In the genomic region with DNA sequence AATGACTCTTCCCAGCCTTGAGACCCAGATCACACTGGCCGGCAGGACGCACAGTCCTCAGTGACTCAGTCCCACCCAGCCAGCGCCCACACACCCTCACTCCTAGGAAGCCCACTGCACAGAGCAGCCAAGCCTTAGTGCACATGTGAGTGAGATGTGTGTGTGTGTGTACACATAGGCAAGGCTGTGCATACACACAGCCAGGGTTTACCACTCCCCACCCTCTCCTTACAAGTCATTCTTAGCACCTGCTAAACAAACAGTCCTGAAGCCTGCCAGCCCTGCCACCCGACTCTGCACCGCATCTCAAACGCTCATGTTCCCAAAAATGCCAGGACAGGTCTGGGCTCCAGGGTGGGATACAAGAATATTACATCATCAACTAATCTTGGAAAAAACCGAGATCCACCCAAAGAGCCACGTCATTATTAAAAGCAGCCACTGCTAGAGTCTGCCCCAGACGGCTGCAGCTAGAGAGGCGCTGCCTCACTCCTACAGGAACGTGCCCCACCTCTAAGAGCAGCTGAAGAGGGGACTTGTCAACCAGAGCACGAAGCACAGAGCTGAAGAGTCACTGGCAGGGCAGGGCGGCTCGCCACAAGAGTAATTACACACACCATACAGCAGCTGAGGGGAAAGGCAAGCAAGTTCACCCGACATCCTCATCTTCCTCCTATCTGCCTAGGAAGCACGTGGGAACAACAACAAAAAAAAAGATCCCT, we compare ENCODE assay signal across 9 mouse cellular contexts. TPM values are rescaled to one million over a fixed set of nuclear protein-coding genes. Genes with fewer than 3 reads are reported as not detected.
DNase-seq lines count a peak whose midpoint lies in the region; ATAC-seq and TF ChIP-seq lines count a peak whose summit lies in the region.
"Had no signal": no experiment of that assay in that cellular context is flagged by ENCODE, and none has a peak within 500 bp of the region (broad histone marks: within the 10 kb centered on the region; RNA-seq: fewer than 3 reads in every experiment).

No protein-coding gene starts in this region.

- no peaks in the 10 kb centered on the region for H3K27me3 ChIP-seq in liver, postnatal 0 days (ENCODE audit: insufficient read depth, low read length)
- no peaks in the 10 kb centered on the region for H3K27me3 ChIP-seq in liver, embryonic 12.5 days (replicated peaks)
- no peaks in the 10 kb centered on the region for H3K27me3 ChIP-seq in embryonic facial prominence, embryonic 14.5 days (replicated peaks; ENCODE audit: control insufficient read depth, insufficient read depth, low read length)
- no peaks in the 10 kb centered on the region for H3K27me3 ChIP-seq in hindbrain, postnatal 0 days (ENCODE audit: insufficient read depth, low read length)
- H3K27me3 ChIP-seq in midbrain, embryonic 14.5 days (ENCODE audit: control insufficient read depth, insufficient read depth, low read length), result no peaks in the 10 kb centered on the region

- H3K36me3 ChIP-seq in liver, postnatal 0 days (replicated peaks; ENCODE audit: insufficient read depth, low read length), result no peaks in the 10 kb centered on the region
- H3K36me3 ChIP-seq in liver, embryonic 12.5 days, result no peaks in the 10 kb centered on the region
- no peaks in the 10 kb centered on the region for H3K36me3 ChIP-seq in embryonic facial prominence, embryonic 14.5 days (ENCODE audit: control insufficient read depth, insufficient read depth, low read length)
- no peaks in the 10 kb centered on the region for H3K36me3 ChIP-seq in hindbrain, postnatal 0 days (ENCODE audit: insufficient read depth, low read length)
- H3K36me3 ChIP-seq in midbrain, embryonic 14.5 days (ENCODE audit: control insufficient read depth, insufficient read depth, low read length), result no peaks in the 10 kb centered on the region

- no peak for ATAC-seq in liver, postnatal 0 days
- no peak for ATAC-seq in liver, embryonic 12.5 days
- ATAC-seq in embryonic facial prominence, embryonic 14.5 days (ENCODE audit: low read depth), result peak; percentile 73
- ATAC-seq in hindbrain, postnatal 0 days, result peak; percentile 85
- ATAC-seq in midbrain, embryonic 14.5 days (ENCODE audit: low FRiP score, low TSS enrichment), result peak; percentile 67
- no peak for ATAC-seq in monocyte, adult 5-6 weeks (replicated peaks; ENCODE audit: insufficient number of reproducible peaks, low FRiP score, low TSS enrichment, poor library complexity, severe bottlenecking)

- 43% methylated on average over 16 of the region's 16 CpGs for WGBS in liver, postnatal 0 days (ENCODE audit: insufficient replicate concordance)
- 36% methylated on average over 16 of the region's 16 CpGs for WGBS in liver, embryonic 12.5 days (ENCODE audit: insufficient replicate concordance)
- WGBS in embryonic facial prominence, embryonic 14.5 days, result 23% methylated on average over 16 of the region's 16 CpGs
- WGBS in hindbrain, postnatal 0 days, result 22% methylated on average over 16 of the region's 16 CpGs
- 7% methylated on average over 16 of the region's 16 CpGs for WGBS in midbrain, embryonic 14.5 days

- no peak for DNase-seq in liver, postnatal 0 days
- peak; percentile 66 for DNase-seq in embryonic facial prominence, embryonic 14.5 days (ENCODE audit: low spot score)
- DNase-seq in hindbrain, postnatal 0 days (ENCODE audit: low spot score), result peak; percentile 69
- peak; percentile 73 for DNase-seq in midbrain, embryonic 14.5 days
- no peak for DNase-seq in MN1 (ENCODE audit: low spot score)
- no peak for DNase-seq in left cerebral cortex, adult 8-10 months (ENCODE audit: low spot score in 2 of 2)

- H3K4me2 ChIP-seq in liver, postnatal 0 days (ENCODE audit: low read depth, low read length), result 0 out of 2 replicates have a peak overlapping the region, but pooled peaks have one; percentile 3
- H3K4me2 ChIP-seq in liver, embryonic 12.5 days, result no peak overlapping the region
- 0 out of 2 replicates have a peak overlapping the region, but pooled peaks have one; percentile 6 for H3K4me2 ChIP-seq in embryonic facial prominence, embryonic 14.5 days (ENCODE audit: low read depth, low read length)
- H3K4me2 ChIP-seq in hindbrain, postnatal 0 days (ENCODE audit: low read depth, low read length), result peak overlapping the region; percentile 16; the same call in 1 of the 2 replicates
- peak overlapping the region; percentile 24 for H3K4me2 ChIP-seq in midbrain, embryonic 14.5 days (ENCODE audit: low read length)

- H3K9me3 ChIP-seq in liver, postnatal 0 days (ENCODE audit: low read length), result no peaks in the 10 kb centered on the region
- no peaks in the 10 kb centered on the region for H3K9me3 ChIP-seq in liver, embryonic 12.5 days (replicated peaks)
- no peaks in the 10 kb centered on the region for H3K9me3 ChIP-seq in embryonic facial prominence, embryonic 14.5 days (ENCODE audit: control insufficient read depth, low read length)
- no peaks in the 10 kb centered on the region for H3K9me3 ChIP-seq in hindbrain, postnatal 0 days (ENCODE audit: low read length)
- H3K9me3 ChIP-seq in midbrain, embryonic 14.5 days (ENCODE audit: control insufficient read depth, low read length), result no peaks in the 10 kb centered on the region

- no peak for TF ChIP-seq EP300 in liver, postnatal 0 days (IDR thresholded peaks at IDR 0.05; ENCODE audit: low read depth)

- TF ChIP-seq CTCF in liver, postnatal 0 days (IDR thresholded peaks at IDR 0.05; ENCODE audit: low read depth), result no peak
- TF ChIP-seq CTCF in hindbrain, postnatal 0 days (IDR thresholded peaks at IDR 0.05; ENCODE audit: low read depth), result no peak

- H3K4me3 ChIP-seq in liver, postnatal 0 days (ENCODE audit: low read depth, low read length), result no peak overlapping the region
- H3K4me3 ChIP-seq in liver, embryonic 12.5 days, result no peak overlapping the region
- H3K4me3 ChIP-seq in embryonic facial prominence, embryonic 14.5 days (ENCODE audit: low read depth, low read length), result no peak overlapping the region
- no peak overlapping the region for H3K4me3 ChIP-seq in hindbrain, postnatal 0 days (ENCODE audit: low read length)
- H3K4me3 ChIP-seq in midbrain, embryonic 14.5 days (replicated peaks; ENCODE audit: low read depth, low read length), result no peak overlapping the region
- H3K4me3 ChIP-seq: heart, adult 2 months had no signal

- 0 out of 2 replicates have a peak overlapping the region, but pooled peaks have one; percentile 16 for H3K9ac ChIP-seq in liver, postnatal 0 days (replicated peaks)
- H3K9ac ChIP-seq in liver, embryonic 12.5 days, result no peak overlapping the region
- no peak overlapping the region for H3K9ac ChIP-seq in embryonic facial prominence, embryonic 14.5 days (ENCODE audit: low read depth, low read length)
- no peak overlapping the region; the same call in 1 of the 2 replicates for H3K9ac ChIP-seq in hindbrain, postnatal 0 days (replicated peaks; ENCODE audit: low read length)
- peak overlapping the region; percentile 20 for H3K9ac ChIP-seq in midbrain, embryonic 14.5 days (replicated peaks; ENCODE audit: low read length)

- 0 out of 2 replicates have a peak overlapping the region, but pooled peaks have one; percentile 55 for H3K27ac ChIP-seq in liver, postnatal 0 days (ENCODE audit: low read depth)
- H3K27ac ChIP-seq in liver, embryonic 12.5 days, result no peak overlapping the region
- H3K27ac ChIP-seq in embryonic facial prominence, embryonic 14.5 days (replicated peaks; ENCODE audit: low read depth, low read length), result no peak overlapping the region; the same call in 1 of the 2 replicates
- H3K27ac ChIP-seq in hindbrain, postnatal 0 days, result peak overlapping the region; percentile 32; the same call in 1 of the 2 replicates
- peak overlapping the region; percentile 77 for H3K27ac ChIP-seq in midbrain, embryonic 14.5 days (replicated peaks; ENCODE audit: low read depth, low read length)
- H3K27ac ChIP-seq: heart, adult 2 months had no signal

- H3K4me1 ChIP-seq in liver, postnatal 0 days (ENCODE audit: insufficient read depth), result peaks cover 79% of the 10 kb centered on the region
- peaks cover 84% of the 10 kb centered on the region for H3K4me1 ChIP-seq in liver, embryonic 12.5 days
- peaks cover 62% of the 10 kb centered on the region for H3K4me1 ChIP-seq in embryonic facial prominence, embryonic 14.5 days (ENCODE audit: control insufficient read depth, insufficient read depth, low read length)
- H3K4me1 ChIP-seq in hindbrain, postnatal 0 days (ENCODE audit: insufficient read depth, low read length), result peaks cover 33% of the 10 kb centered on the region
- peaks cover 62% of the 10 kb centered on the region for H3K4me1 ChIP-seq in midbrain, embryonic 14.5 days (ENCODE audit: control insufficient read depth, insufficient read depth, low read length)

RNA-seq across cellular contexts. Expression of gene Vav2, which starts 12.7 kb away (rescaled TPM):
- polyA plus RNA-seq in liver, postnatal 0 days (2015; fragmentation: Nextera tagmentation; extraction: Ambion mirVana), result 5.4 and 6.3 TPM in 2 replicates
- polyA plus RNA-seq in liver, embryonic 12.5 days (2016; fragmentation: Nextera tagmentation; extraction: Ambion mirVana), result 5.0 and 5.8 TPM in 2 replicates
- 5.7 and 7.1 TPM in 2 replicates for polyA plus RNA-seq in embryonic facial prominence, embryonic 14.5 days (2014; fragmentation: Nextera tagmentation; extraction: Ambion mirVana)
- total RNA-seq in hindbrain, postnatal 0 days (2014; rRNA removed), result 38.4 and 44.9 TPM in 2 replicates
- polyA plus RNA-seq in hindbrain, postnatal 0 days (2015; fragmentation: Nextera tagmentation; extraction: Ambion mirVana), result 8.2 TPM in 2 replicates
- 14.1 and 16.4 TPM in 2 replicates for polyA plus RNA-seq in midbrain, embryonic 14.5 days (2014; fragmentation: Nextera tagmentation; extraction: Ambion mirVana)
- 17.7 to 18.3 TPM (median 18.0 TPM) in 3 replicates for total RNA-seq in monocyte, adult 5-6 weeks (2017)
- 10 to 100 TPM in 2 of 4 experiments, 1 to 10 TPM in 2; 9.1 to 11.0 (median 9.8) TPM for total RNA-seq in left cerebral cortex, adult 8-10 months (2022)

RNA-seq across cellular contexts. Expression of gene Brd3os, which starts 28.0 kb away (rescaled TPM):
- 0.25 and 0.35 TPM in 2 replicates for polyA plus RNA-seq in liver, postnatal 0 days (2015; fragmentation: Nextera tagmentation; extraction: Ambion mirVana)
- 1.3 and 1.4 TPM in 2 replicates for polyA plus RNA-seq in liver, embryonic 12.5 days (2016; fragmentation: Nextera tagmentation; extraction: Ambion mirVana)
- 13.0 and 15.5 TPM in 2 replicates for polyA plus RNA-seq in embryonic facial prominence, embryonic 14.5 days (2014; fragmentation: Nextera tagmentation; extraction: Ambion mirVana)
- total RNA-seq in hindbrain, postnatal 0 days (2014; rRNA removed), result 29.9 and 30.9 TPM in 2 replicates
- polyA plus RNA-seq in hindbrain, postnatal 0 days (2015; fragmentation: Nextera tagmentation; extraction: Ambion mirVana), result 34.1 and 39.7 TPM in 2 replicates
- 37.8 and 45.1 TPM in 2 replicates for polyA plus RNA-seq in midbrain, embryonic 14.5 days (2014; fragmentation: Nextera tagmentation; extraction: Ambion mirVana)
- total RNA-seq in monocyte, adult 5-6 weeks (2017), result 2.2 TPM in 1 of 3 replicates, not detected in the others
- total RNA-seq in left cerebral cortex, adult 8-10 months (2022), result 10 to 100 TPM; 28.5 to 30.9 (median 28.8) TPM

Comparison
In these comparisons a context has a peak if more than half of its experiments do, and no peak if none do; other contexts are left out.
1. H3K27ac ChIP-seq: peak in liver, postnatal 0 days (single experiment), hindbrain, postnatal 0 days (single experiment) and midbrain, embryonic 14.5 days (single experiment); none in liver, embryonic 12.5 days (single experiment) and embryonic facial prominence, embryonic 14.5 days (single experiment).
2. H3K9ac ChIP-seq: peak in liver, postnatal 0 days (single experiment) and midbrain, embryonic 14.5 days (single experiment); none in liver, embryonic 12.5 days (single experiment), embryonic facial prominence, embryonic 14.5 days (single experiment) and hindbrain, postnatal 0 days (single experiment).
3. ATAC-seq: peak in embryonic facial prominence, embryonic 14.5 days (single experiment), hindbrain, postnatal 0 days (single experiment) and midbrain, embryonic 14.5 days (single experiment); none in liver, postnatal 0 days (single experiment), liver, embryonic 12.5 days (single experiment) and monocyte, adult 5-6 weeks (single experiment).
4. DNase-seq: peak in embryonic facial prominence, embryonic 14.5 days (single experiment), hindbrain, postnatal 0 days (single experiment) and midbrain, embryonic 14.5 days (single experiment); none in liver, postnatal 0 days (single experiment), MN1 (single experiment) and left cerebral cortex, adult 8-10 months (0 of 2).